Mouse (Mus musculus) gastrocnemius, postnatal 4 days (tissue): Measurements from ENCODE around the gene Cks1b. TPM values are rescaled to one million over a fixed set of nuclear protein-coding genes. Genes with fewer than 3 reads are reported as not detected.

Source experiments
- DNase-seq, 2 experiments: peaks; one replicate each; pipeline ENCODE4 v3.0.0; 2021 to 2022; ENCODE audit warnings: low spot score in 2 of 2, mixed read lengths in 2 of 2
- total RNA-seq, 2 experiments: library from RNA; stranded (reverse); gene quantifications; 2 replicates each; pipeline ENCODE4 v1.2.3; 2021

Cks1b gene
- total RNA-seq, 2 experiments from 2014 or later = 35.7 to 44.5 TPM

GRCm38 (mm10) chr3:89383651-89384255 lies 34.4 kb downstream of the Cks1b start:
- no peak for DNase-seq

GRCm38 (mm10) chr3:89382950-89383349 lies 35.2 kb downstream of the Cks1b start:
- DNase-seq = no peak

- no peak for DNase-seq
Observed at GRCm38 (mm10) chr3:89382033-89382882, 35.9 kb downstream of the Cks1b start.

- DNase-seq = no peak
Observed at GRCm38 (mm10) chr3:89381233-89381632, 37.0 kb downstream of the Cks1b start.

- DNase-seq = no peak
Observed at GRCm38 (mm10) chr3:89380711-89381110, 37.5 kb downstream of the Cks1b start.

- DNase-seq = no peak
Observed at GRCm38 (mm10) chr3:89380291-89380690, 37.9 kb downstream of the Cks1b start.

- no peak for DNase-seq
Observed at GRCm38 (mm10) chr3:89379388-89380131, 38.6 kb downstream of the Cks1b start.

GRCm38 (mm10) chr3:89378394-89379067 lies 39.7 kb downstream of the Cks1b start:
- DNase-seq = peak; percentile 73 to 82

- DNase-seq = no peak
Observed at GRCm38 (mm10) chr3:89377831-89378230, 40.4 kb downstream of the Cks1b start.

- DNase-seq = no peak
Observed at GRCm38 (mm10) chr3:89373581-89374231, 44.5 kb downstream of the Cks1b start.

GRCm38 (mm10) chr3:89367338-89367737 lies 50.8 kb downstream of the Cks1b start:
- no peak for DNase-seq

- DNase-seq = no peak
Observed at GRCm38 (mm10) chr3:89365486-89366414, 52.4 kb downstream of the Cks1b start.

Other genes with a start within 250 kb of the Cks1b start
- 10 to 100 TPM; 41.8 to 43.1 TPM for gene Scamp3, start 240.9 kb downstream of the Cks1b start, total RNA-seq
- 10 to 100 TPM; 19.2 to 22.1 TPM for gene Fam189b, start 235.2 kb downstream of the Cks1b start, total RNA-seq
- gene Gba, start 215.5 kb downstream of the Cks1b start, total RNA-seq = 10 to 100 TPM; 30.9 to 32.2 TPM
- gene Thbs3, start 203.2 kb downstream of the Cks1b start, total RNA-seq = 100 to 1,000 TPM; 142 to 158 TPM
- 10 to 100 TPM; 80.7 to 95.1 TPM for gene Mtx1, start 191.3 kb downstream of the Cks1b start, total RNA-seq
- gene Muc1, start 189.3 kb downstream of the Cks1b start, total RNA-seq = 1 to 10 TPM in 1 of 2 experiments, under 1 TPM in 1; 0.57 to 1.5 TPM
- 100 to 1,000 TPM in 1 of 2 experiments, 10 to 100 TPM in 1; 99.9 to 117 TPM for gene Krtcap2, start 172.4 kb downstream of the Cks1b start, total RNA-seq
- gene Trim46, start 172.1 kb downstream of the Cks1b start, total RNA-seq = under 1 TPM; 0.73 to 0.83 TPM
- gene Dpm3, start 159.0 kb downstream of the Cks1b start, total RNA-seq = 10 to 100 TPM; 61.2 to 62.8 TPM
- gene Slc50a1, start 147.8 kb downstream of the Cks1b start, total RNA-seq = 10 to 100 TPM; 31.7 to 37.7 TPM
- gene Efna1, start 137.2 kb downstream of the Cks1b start, total RNA-seq = 10 to 100 TPM; 20.4 to 21.8 TPM
- gene Efna3, start 95.4 kb downstream of the Cks1b start, total RNA-seq = not detected
- 1 to 10 TPM; 2.6 to 2.8 TPM for gene Efna4, start 80.4 kb downstream of the Cks1b start, total RNA-seq
- 10 to 100 TPM; 54.6 to 55.8 TPM for gene Adam15, start 68.4 kb downstream of the Cks1b start, total RNA-seq
- gene Dcst2, start 56.4 kb downstream of the Cks1b start, total RNA-seq = under 1 TPM; 0.12 to 0.16 TPM
- gene Dcst1, start 53.1 kb downstream of the Cks1b start, total RNA-seq = under 1 TPM; 0.27 to 0.34 TPM
- 10 to 100 TPM; 14.1 to 23.9 TPM for gene Zbtb7b, start 23.6 kb downstream of the Cks1b start, total RNA-seq
- under 1 TPM in 1 of 2 experiments, not detected in 1; 0.83 TPM for gene Lenep, start 15.6 kb downstream of the Cks1b start, total RNA-seq
- gene Flad1, start 6.5 kb downstream of the Cks1b start, total RNA-seq = 10 to 100 TPM; 21.9 to 27.2 TPM
- 10 to 100 TPM; 73.1 to 80.6 TPM for gene Shc1, start 60 bp upstream of the Cks1b start, total RNA-seq
- 10 to 100 TPM; 31.9 to 35.0 TPM for gene Pygo2, start 11.8 kb upstream of the Cks1b start, total RNA-seq
- 100 to 1,000 TPM; 193 to 208 TPM for gene Pbxip1, start 18.3 kb upstream of the Cks1b start, total RNA-seq
- gene Pmvk, start 36.2 kb upstream of the Cks1b start, total RNA-seq = 10 to 100 TPM; 13.1 to 16.1 TPM
- gene Kcnn3, start 101.8 kb upstream of the Cks1b start, total RNA-seq = 10 to 100 TPM; 13.6 to 16.5 TPM